Mouse (Mus musculus) hindbrain, embryonic 12.5 days (tissue): ENCODE results near the gene Edc3. TPM values are rescaled to one million over a fixed set of nuclear protein-coding genes. Genes with fewer than 3 reads are reported as not detected.

Experiments
- ATAC-seq: fragments of 200-750 bp; cut with Nextera tagmentation; 2 replicates; pipeline ENCODE4 v1.8.0; 2017; ENCODE audit warnings: moderate TSS enrichment; ENCODE audit not compliant: low FRiP score
- H3K27ac ChIP-seq: fragments of 300-500 bp; sonication (generic); 2 replicates; pipeline ENCODE4 v1.5.1; 2016; ENCODE audit warnings: mild to moderate bottlenecking
- H3K27me3 ChIP-seq: fragments of 300-500 bp; sonication (generic); 2 replicates; pipeline ENCODE4 v1.6.1; 2016; ENCODE audit warnings: mild to moderate bottlenecking
- H3K36me3 ChIP-seq: fragments of 300-500 bp; sonication (generic); 2 replicates; pipeline ENCODE4 v1.6.1; 2016; ENCODE audit warnings: mild to moderate bottlenecking
- H3K4me1 ChIP-seq: fragments of 300-500 bp; sonication (generic); 2 replicates; pipeline ENCODE4 v1.6.1; 2016
- H3K4me2 ChIP-seq: fragments of 300-500 bp; sonication (generic); replicated peaks from 2 replicates; pipeline ENCODE4 v1.6.1; 2016; ENCODE audit warnings: mild to moderate bottlenecking
- H3K4me3 ChIP-seq: fragments of 300-500 bp; sonication (generic); 2 replicates; pipeline ENCODE4 v1.5.1; 2016; ENCODE audit warnings: mild to moderate bottlenecking
- H3K9ac ChIP-seq: fragments of 300-500 bp; sonication (generic); 2 replicates; pipeline ENCODE4 v1.6.1; 2016; ENCODE audit warnings: mild to moderate bottlenecking, moderate library complexity
- H3K9me3 ChIP-seq: fragments of 300-500 bp; sonication (generic); replicated peaks from 2 replicates; pipeline ENCODE4 v1.6.1; 2016; ENCODE audit warnings: mild to moderate bottlenecking
- WGBS: fragments of 180-500 bp; shearing (Covaris S2); methylation state at CpG from one replicate; pipeline ENCODE4 v1.1.7; 2016; 5-methylcytosine and 5-hydroxymethylcytosine counted together
- polyA plus RNA-seq: library from polyadenylated mRNA; unstranded; fragments of >200 nt; fragmentation: Nextera tagmentation; extraction: Ambion mirVana; gene quantifications from 2 replicates; pipeline ENCODE4 v1.2.1, GENCODE M21; 2016

The Edc3 gene
- polyA plus RNA-seq, 1 experiment from 2014 or later = 39.4 TPM

GRCm38 (mm10) chr9:57681411-57681810, 26.9 kb upstream of the Edc3 start:
- 86% methylated on average over 10 of the region's 10 CpGs for WGBS

GRCm38 (mm10) chr9:57683520-57683919, 24.8 kb upstream of the Edc3 start, which contains the start of gene Cyp1a2:
Cyp1a2 (minus strand) TSS chr9:57683703.
- Histone ChIP-seq H3K9ac (no peak within 1 kb of the TSS), H3K27ac (no peak within 1 kb of the TSS), H3K4me2 (no peak within 1 kb of the TSS), H3K4me3 (no peak within 1 kb of the TSS), H3K36me3 (no peaks in the 10 kb centered on the region), H3K27me3 (no peaks in the 10 kb centered on the region), H3K4me1 (no peaks in the 10 kb centered on the region), H3K9me3 (no peaks in the 10 kb centered on the region)
- no peak for ATAC-seq
- 82% methylated on average over 5 of the region's 5 CpGs for WGBS

More at GRCm38 (mm10) chr9:57681411-57681810, 26.9 kb upstream of the Edc3 start:
- H3K27ac ChIP-seq = no peak overlapping the region
- no peaks in the 10 kb centered on the region for H3K36me3 ChIP-seq
- H3K9me3 ChIP-seq = no peaks in the 10 kb centered on the region
- H3K4me3 ChIP-seq = no peak overlapping the region
- no peak overlapping the region for H3K9ac ChIP-seq
- no peaks in the 10 kb centered on the region for H3K4me1 ChIP-seq
- no peak for ATAC-seq
- H3K27me3 ChIP-seq = no peaks in the 10 kb centered on the region
- H3K4me2 ChIP-seq = no peak overlapping the region

- no peak overlapping the region for H3K4me3 ChIP-seq
- no peak overlapping the region for H3K4me2 ChIP-seq
- no peak overlapping the region for H3K27ac ChIP-seq
- 90% methylated on average over 5 of the region's 5 CpGs for WGBS
- no peaks in the 10 kb centered on the region for H3K4me1 ChIP-seq
- H3K9ac ChIP-seq = no peak overlapping the region
- H3K9me3 ChIP-seq = no peaks in the 10 kb centered on the region
- H3K36me3 ChIP-seq = no peaks in the 10 kb centered on the region
- H3K27me3 ChIP-seq = no peaks in the 10 kb centered on the region
- no peak for ATAC-seq
Measured at GRCm38 (mm10) chr9:57686011-57686410, 22.3 kb upstream of the Edc3 start.

GRCm38 (mm10) chr9:57687751-57688150, 20.6 kb upstream of the Edc3 start, which contains the start of gene Cyp1a1:
Cyp1a1 (plus strand) TSS chr9:57687928.
- no peaks in the 10 kb centered on the region for H3K9me3 ChIP-seq
- H3K4me2 ChIP-seq = no peak within 1 kb of the TSS
- H3K4me3 ChIP-seq = no peak within 1 kb of the TSS
- no peaks in the 10 kb centered on the region for H3K36me3 ChIP-seq
- no peaks in the 10 kb centered on the region for H3K4me1 ChIP-seq
- no peaks in the 10 kb centered on the region for H3K27me3 ChIP-seq
- H3K9ac ChIP-seq = no peak within 1 kb of the TSS
- no peak within 1 kb of the TSS for H3K27ac ChIP-seq
- no peak for ATAC-seq
- WGBS = 88% methylated on average over 2 of the region's 2 CpGs

GRCm38 (mm10) chr9:57688158-57688557, 20.2 kb upstream of the Edc3 start:
- Histone ChIP-seq H3K9ac (no peak overlapping the region), H3K27me3 (no peaks in the 10 kb centered on the region), H3K4me3 (no peak overlapping the region), H3K27ac (no peak overlapping the region), H3K4me2 (no peak overlapping the region), H3K4me1 (no peaks in the 10 kb centered on the region), H3K9me3 (no peaks in the 10 kb centered on the region), H3K36me3 (no peaks in the 10 kb centered on the region)
- ATAC-seq = no peak
- 52% methylated on average over 2 of the region's 2 CpGs for WGBS

GRCm38 (mm10) chr9:57688606-57689005, 19.7 kb upstream of the Edc3 start:
- no peak overlapping the region for H3K27ac ChIP-seq
- WGBS = 88% methylated on average over 2 of the region's 2 CpGs
- H3K27me3 ChIP-seq = no peaks in the 10 kb centered on the region; the same call in 1 of the 2 replicates
- no peak for ATAC-seq
- H3K9ac ChIP-seq = no peak overlapping the region
- no peaks in the 10 kb centered on the region for H3K4me1 ChIP-seq
- no peak overlapping the region for H3K4me3 ChIP-seq
- H3K9me3 ChIP-seq = no peaks in the 10 kb centered on the region
- no peaks in the 10 kb centered on the region for H3K36me3 ChIP-seq
- H3K4me2 ChIP-seq = no peak overlapping the region

GRCm38 (mm10) chr9:57694108-57694507, 14.2 kb upstream of the Edc3 start:
- H3K4me1 ChIP-seq = peaks cover 13% of the 10 kb centered on the region
- no peak for ATAC-seq
- no peak overlapping the region for H3K4me2 ChIP-seq
- 84% methylated on average over 2 of the region's 2 CpGs for WGBS
- peaks cover 41% of the 10 kb centered on the region for H3K27me3 ChIP-seq
- H3K36me3 ChIP-seq = no peaks in the 10 kb centered on the region
- H3K9me3 ChIP-seq = no peaks in the 10 kb centered on the region
- no peak overlapping the region for H3K27ac ChIP-seq
- no peak overlapping the region for H3K9ac ChIP-seq
- H3K4me3 ChIP-seq = no peak overlapping the region

- Histone ChIP-seq H3K4me3 (peak overlapping the region; percentile 46), H3K27ac (no peak overlapping the region), H3K27me3 (peaks cover 41% of the 10 kb centered on the region), H3K36me3 (no peaks in the 10 kb centered on the region), H3K9me3 (no peaks in the 10 kb centered on the region), H3K9ac (peak overlapping the region; percentile 57), H3K4me2 (peak overlapping the region; percentile 86), H3K4me1 (peaks cover 13% of the 10 kb centered on the region)
- WGBS = under 1% methylated on average over 42 of the region's 42 CpGs
- ATAC-seq = 0 out of 2 replicates have a peak, but pooled peaks have one; percentile 46
Measured at GRCm38 (mm10) chr9:57696380-57697285, 11.7 kb upstream of the Edc3 start.

- H3K27ac ChIP-seq = no peak overlapping the region
- H3K27me3 ChIP-seq = peaks cover 41% of the 10 kb centered on the region
- no peak overlapping the region for H3K4me2 ChIP-seq
- ATAC-seq = peak; percentile 46; the same call in 1 of the 2 replicates
- H3K9ac ChIP-seq = no peak overlapping the region
- H3K9me3 ChIP-seq = no peaks in the 10 kb centered on the region
- H3K4me3 ChIP-seq = no peak overlapping the region
- WGBS = 16% methylated on average over 4 of the region's 4 CpGs
- no peaks in the 10 kb centered on the region for H3K36me3 ChIP-seq
- H3K4me1 ChIP-seq = peaks cover 13% of the 10 kb centered on the region
Measured at GRCm38 (mm10) chr9:57697380-57697779, 11.0 kb upstream of the Edc3 start.

- peaks cover 13% of the 10 kb centered on the region for H3K4me1 ChIP-seq
- no peak overlapping the region for H3K27ac ChIP-seq
- peaks cover 41% of the 10 kb centered on the region for H3K27me3 ChIP-seq
- H3K9me3 ChIP-seq = no peaks in the 10 kb centered on the region
- H3K9ac ChIP-seq = no peak overlapping the region
- WGBS = 74% methylated on average over 1 of the region's 1 CpGs
- no peak overlapping the region for H3K4me2 ChIP-seq
- H3K4me3 ChIP-seq = no peak overlapping the region
- no peak for ATAC-seq
- H3K36me3 ChIP-seq = no peaks in the 10 kb centered on the region
Measured at GRCm38 (mm10) chr9:57698466-57699150, 9.7 kb upstream of the Edc3 start.

GRCm38 (mm10) chr9:57706496-57706895, 1.8 kb upstream of the Edc3 start:
- WGBS = 92% methylated on average over 3 of the region's 3 CpGs
- ATAC-seq = no peak
- H3K9me3 ChIP-seq = no peaks in the 10 kb centered on the region
- H3K4me3 ChIP-seq = no peak overlapping the region
- H3K27ac ChIP-seq = no peak overlapping the region
- no peak overlapping the region for H3K4me2 ChIP-seq
- peaks cover 11% of the 10 kb centered on the region for H3K4me1 ChIP-seq
- H3K36me3 ChIP-seq = no peaks in the 10 kb centered on the region
- no peak overlapping the region for H3K9ac ChIP-seq
- H3K27me3 ChIP-seq = no peaks in the 10 kb centered on the region

- Histone ChIP-seq H3K4me2 (peak overlapping the region; percentile 63), H3K36me3 (peaks cover 6% of the 10 kb centered on the region), H3K27me3 (no peaks in the 10 kb centered on the region), H3K4me3 (peak overlapping the region; percentile 86), H3K9ac (peak overlapping the region; percentile 93), H3K9me3 (no peaks in the 10 kb centered on the region), H3K4me1 (peaks cover 11% of the 10 kb centered on the region), H3K27ac (peak overlapping the region; percentile 83)
- peak; percentile 61 for ATAC-seq
- 4% methylated on average over 35 of the region's 39 CpGs for WGBS
Measured at GRCm38 (mm10) chr9:57708720-57709274, 457 bp downstream of the Edc3 start.
